Mouse (Mus musculus): Measurements from ENCODE around the gene Edaradd. TPM values are rescaled to one million over a fixed set of nuclear protein-coding genes. Genes with fewer than 3 reads are reported as not detected.

The Edaradd gene
- 0.92 and 2.6 TPM in 2 replicates for polyA plus RNA-seq (2011; ENCODE audit: insufficient read depth, insufficient read length, low replicate concordance, missing spikeins)

DNA sequence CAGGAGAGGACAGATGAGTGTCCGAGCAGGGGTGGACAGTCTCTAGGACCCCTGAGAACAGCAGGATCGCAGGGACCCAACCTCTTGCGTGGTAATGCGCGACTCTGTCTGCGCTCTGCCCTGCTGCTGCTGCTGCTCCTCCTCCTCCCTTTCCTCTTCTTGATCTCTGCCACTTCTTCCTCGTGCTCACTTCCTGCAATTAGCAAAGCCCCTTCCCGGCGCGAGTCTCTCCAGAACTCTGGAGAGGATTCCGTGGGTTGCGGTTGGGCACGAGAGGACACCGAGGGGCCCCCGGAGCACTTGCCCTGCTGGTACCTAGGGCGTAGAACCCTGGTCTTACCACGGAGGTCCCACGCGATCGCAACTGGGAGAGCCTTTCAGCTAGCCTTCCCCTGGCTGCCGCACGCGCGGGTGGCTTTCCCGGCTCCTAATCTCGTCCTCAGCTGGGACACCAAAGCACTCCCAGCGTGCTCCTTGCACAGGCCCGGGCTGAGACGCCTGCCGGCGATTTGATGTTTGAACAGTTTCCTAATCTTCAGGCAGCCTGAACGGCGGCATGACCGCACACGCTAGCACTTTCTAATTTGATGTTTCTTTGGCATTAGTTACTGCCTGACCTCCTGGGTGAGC is at the start of gene Edaradd:
Gene Edaradd, minus strand, starts transcription at position 484 of the 630 bp plus-strand sequence.
- WGBS, result under 1% methylated on average over 35 of the region's 35 CpGs
- TF ChIP-seq POLR2A (IDR thresholded peaks at IDR 0.05; ENCODE audit: borderline replicate concordance, control insufficient read depth, low read depth, low read length), result peak; percentile 15; the same call in 1 of the 2 replicates
- TF ChIP-seq CTCF (IDR thresholded peaks at IDR 0.05; ENCODE audit: control insufficient read depth, insufficient read depth, low read length), result no peak
- H3K27ac ChIP-seq (ENCODE audit: control insufficient read depth, insufficient read depth, low read depth, low read length, poor library complexity), result peak within 1 kb of the TSS; percentile 80
- no peaks in the 10 kb centered on the region; the same call in 1 of the 2 replicates for H3K4me1 ChIP-seq (ENCODE audit: control insufficient read depth, insufficient read depth, low read length)
- peak within 1 kb of the TSS; percentile 86 for H3K4me3 ChIP-seq (replicated peaks; ENCODE audit: control insufficient read depth, low read depth, low read length)

GRCm38 (mm10) chr13:12569741-12570140 is 49.5 kb upstream of the Edaradd start:
- H3K27ac ChIP-seq (ENCODE audit: control insufficient read depth, insufficient read depth, low read depth, low read length, poor library complexity), result no peak overlapping the region
- TF ChIP-seq POLR2A (IDR thresholded peaks at IDR 0.05; ENCODE audit: borderline replicate concordance, control insufficient read depth, low read depth, low read length) (no peak), CTCF (IDR thresholded peaks at IDR 0.05; ENCODE audit: control insufficient read depth, insufficient read depth, low read length) (no peak)
- no peaks in the 10 kb centered on the region; the same call in 1 of the 2 replicates for H3K4me1 ChIP-seq (ENCODE audit: control insufficient read depth, insufficient read depth, low read length)
- WGBS, result 56% methylated on average over 7 of the region's 7 CpGs
- H3K4me3 ChIP-seq (replicated peaks; ENCODE audit: control insufficient read depth, low read depth, low read length), result no peak overlapping the region

- 76% methylated on average over 9 of the region's 9 CpGs for WGBS
- no peaks in the 10 kb centered on the region; the same call in 1 of the 2 replicates for H3K4me1 ChIP-seq (ENCODE audit: control insufficient read depth, insufficient read depth, low read length)
Observed at GRCm38 (mm10) chr13:12568597-12569469, 48.6 kb upstream of the Edaradd start.

GRCm38 (mm10) chr13:12567936-12568335 is 47.7 kb upstream of the Edaradd start:
- Histone ChIP-seq H3K4me1 (ENCODE audit: control insufficient read depth, insufficient read depth, low read length) (no peaks in the 10 kb centered on the region; the same call in 1 of the 2 replicates), H3K4me3 (replicated peaks; ENCODE audit: control insufficient read depth, low read depth, low read length) (no peak overlapping the region), H3K27ac (ENCODE audit: control insufficient read depth, insufficient read depth, low read depth, low read length, poor library complexity) (no peak overlapping the region)
- no peak for TF ChIP-seq CTCF (IDR thresholded peaks at IDR 0.05; ENCODE audit: control insufficient read depth, insufficient read depth, low read length)
- TF ChIP-seq POLR2A (IDR thresholded peaks at IDR 0.05; ENCODE audit: borderline replicate concordance, control insufficient read depth, low read depth, low read length), result no peak
- 56% methylated on average over 1 of the region's 1 CpGs for WGBS

More at GRCm38 (mm10) chr13:12568597-12569469, 48.6 kb upstream of the Edaradd start:
- TF ChIP-seq POLR2A (IDR thresholded peaks at IDR 0.05; ENCODE audit: borderline replicate concordance, control insufficient read depth, low read depth, low read length), result no peak
- TF ChIP-seq CTCF (IDR thresholded peaks at IDR 0.05; ENCODE audit: control insufficient read depth, insufficient read depth, low read length), result no peak
- Histone ChIP-seq H3K27ac (ENCODE audit: control insufficient read depth, insufficient read depth, low read depth, low read length, poor library complexity) (no peak overlapping the region), H3K4me3 (replicated peaks; ENCODE audit: control insufficient read depth, low read depth, low read length) (no peak overlapping the region)

- WGBS, result under 1% methylated on average over 73 of the region's 73 CpGs
- Histone ChIP-seq H3K4me1 (ENCODE audit: control insufficient read depth, insufficient read depth, low read length) (peaks cover 3% of the 10 kb centered on the region; the same call in 1 of the 2 replicates), H3K4me3 (replicated peaks; ENCODE audit: control insufficient read depth, low read depth, low read length) (peak within 1 kb of the TSS; percentile 93), H3K27ac (ENCODE audit: control insufficient read depth, insufficient read depth, low read depth, low read length, poor library complexity) (peak within 1 kb of the TSS; percentile 73)
- no peak for TF ChIP-seq CTCF (IDR thresholded peaks at IDR 0.05; ENCODE audit: control insufficient read depth, insufficient read depth, low read length)
- peak; percentile 78 for TF ChIP-seq POLR2A (IDR thresholded peaks at IDR 0.05; ENCODE audit: borderline replicate concordance, control insufficient read depth, low read depth, low read length)
Observed at GRCm38 (mm10) chr13:12565621-12566390, 45.6 kb upstream of the Edaradd start, which contains the start of gene Ero1lb. TSS of gene Ero1lb (plus strand) at chr13:12565874.

GRCm38 (mm10) chr13:12562256-12562655 is 42.0 kb upstream of the Edaradd start:
- no peak for TF ChIP-seq POLR2A (IDR thresholded peaks at IDR 0.05; ENCODE audit: borderline replicate concordance, control insufficient read depth, low read depth, low read length)
- no peak for TF ChIP-seq CTCF (IDR thresholded peaks at IDR 0.05; ENCODE audit: control insufficient read depth, insufficient read depth, low read length)
- Histone ChIP-seq H3K27ac (ENCODE audit: control insufficient read depth, insufficient read depth, low read depth, low read length, poor library complexity) (no peak overlapping the region; the same call in 1 of the 2 replicates), H3K4me1 (ENCODE audit: control insufficient read depth, insufficient read depth, low read length) (peaks cover 3% of the 10 kb centered on the region; the same call in 1 of the 2 replicates), H3K4me3 (replicated peaks; ENCODE audit: control insufficient read depth, low read depth, low read length) (no peak overlapping the region)
- WGBS, result 79% methylated on average over 4 of the region's 4 CpGs

DNA sequence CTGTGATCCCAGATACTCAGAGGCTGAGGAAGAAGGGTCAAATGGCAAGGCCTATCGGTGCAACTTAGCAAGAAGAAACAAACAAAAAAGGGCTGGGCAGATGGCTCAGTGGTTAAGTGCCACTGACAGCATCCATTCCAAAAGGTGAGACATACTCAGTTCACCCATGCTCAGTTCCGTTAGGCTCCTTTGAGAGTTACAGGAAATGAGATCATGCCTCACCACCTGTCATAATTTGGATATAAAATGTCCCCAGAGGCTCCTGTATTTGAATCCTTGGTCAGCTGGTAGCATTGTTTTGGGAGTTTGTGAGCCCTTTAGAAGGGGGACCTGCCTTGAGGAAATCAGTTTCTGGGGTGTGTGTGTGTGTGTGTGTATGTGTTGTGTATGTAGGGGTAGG is 41.5 kb upstream of the Edaradd start:
- peaks cover 3% of the 10 kb centered on the region; the same call in 1 of the 2 replicates for H3K4me1 ChIP-seq (ENCODE audit: control insufficient read depth, insufficient read depth, low read length)
- TF ChIP-seq CTCF (IDR thresholded peaks at IDR 0.05; ENCODE audit: control insufficient read depth, insufficient read depth, low read length) (no peak), POLR2A (IDR thresholded peaks at IDR 0.05; ENCODE audit: borderline replicate concordance, control insufficient read depth, low read depth, low read length) (no peak)
- WGBS, result 70% methylated on average over 2 of the region's 2 CpGs
- H3K4me3 ChIP-seq (replicated peaks; ENCODE audit: control insufficient read depth, low read depth, low read length), result no peak overlapping the region
- peak overlapping the region; percentile 59 for H3K27ac ChIP-seq (ENCODE audit: control insufficient read depth, insufficient read depth, low read depth, low read length, poor library complexity)
